Mouse (Mus musculus): ENCODE measurements at regions not wholly inside any gene's neighbourhood (a gene's known extent, or its start where the extent isn't known, plus 50 kb on each side); places are given as distances from the start of the nearest gene placed in this dataset.

DNA sequence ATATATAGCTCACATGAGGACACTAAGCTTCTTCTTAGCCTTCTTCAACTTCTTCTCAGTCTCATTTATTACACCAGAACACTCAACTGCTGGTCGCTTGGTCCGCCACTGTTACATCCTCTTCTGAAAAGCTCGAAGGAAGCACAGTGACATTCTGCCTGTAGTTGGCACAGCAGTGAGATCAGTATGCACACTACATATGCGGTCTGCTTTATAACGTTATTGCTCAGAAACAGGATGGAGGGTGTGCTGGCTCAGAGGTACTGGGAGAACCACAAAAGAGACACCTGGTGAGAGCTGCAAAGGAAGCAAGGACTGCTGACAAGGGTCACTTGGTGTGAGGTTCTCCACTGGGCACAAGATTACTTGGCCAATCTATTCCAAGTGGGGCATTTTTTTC lies 179.5 kb downstream of the Ets1 start:
- no peak for DNase-seq (ENCODE audit: low spot score)

DNA sequence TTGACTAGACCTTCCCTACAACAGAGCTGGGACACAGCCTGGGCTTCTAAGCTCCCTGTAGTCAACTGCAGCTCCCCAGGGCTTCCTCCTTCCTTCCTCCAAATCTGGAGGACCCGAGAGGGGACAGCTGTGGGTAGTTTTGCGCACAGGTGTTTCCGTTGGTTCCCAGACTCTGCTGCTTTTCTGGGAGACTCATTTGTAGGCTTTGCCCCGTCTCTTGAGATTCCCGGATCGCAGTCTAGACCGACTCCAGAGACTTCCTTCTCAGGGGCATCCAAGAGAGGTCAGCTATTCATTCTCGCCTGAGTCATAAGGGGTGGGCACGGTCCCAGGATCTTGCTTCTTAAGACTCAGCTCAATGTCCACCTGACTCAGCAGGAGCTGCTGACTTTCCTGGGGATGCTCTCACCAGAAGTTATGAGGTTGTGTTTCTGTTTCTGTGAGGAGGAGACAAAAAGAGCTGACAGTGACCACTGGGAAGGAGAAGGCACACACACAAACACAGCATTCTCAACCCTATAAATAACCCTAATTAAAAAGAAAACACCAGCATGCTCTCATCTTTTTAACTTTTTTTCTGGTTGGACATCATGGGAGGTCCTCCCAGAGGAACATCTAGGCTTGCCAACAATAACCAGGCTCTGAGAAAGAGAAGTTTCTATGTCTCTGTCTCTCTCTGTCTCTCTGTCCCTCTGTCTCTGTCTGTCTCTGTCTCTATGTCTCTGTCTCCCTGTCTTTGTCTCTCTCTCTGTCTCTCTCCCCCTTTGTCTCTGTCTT lies 180.8 kb downstream of the Ets1 start:
- no peak for DNase-seq (ENCODE audit: low spot score)

DNA sequence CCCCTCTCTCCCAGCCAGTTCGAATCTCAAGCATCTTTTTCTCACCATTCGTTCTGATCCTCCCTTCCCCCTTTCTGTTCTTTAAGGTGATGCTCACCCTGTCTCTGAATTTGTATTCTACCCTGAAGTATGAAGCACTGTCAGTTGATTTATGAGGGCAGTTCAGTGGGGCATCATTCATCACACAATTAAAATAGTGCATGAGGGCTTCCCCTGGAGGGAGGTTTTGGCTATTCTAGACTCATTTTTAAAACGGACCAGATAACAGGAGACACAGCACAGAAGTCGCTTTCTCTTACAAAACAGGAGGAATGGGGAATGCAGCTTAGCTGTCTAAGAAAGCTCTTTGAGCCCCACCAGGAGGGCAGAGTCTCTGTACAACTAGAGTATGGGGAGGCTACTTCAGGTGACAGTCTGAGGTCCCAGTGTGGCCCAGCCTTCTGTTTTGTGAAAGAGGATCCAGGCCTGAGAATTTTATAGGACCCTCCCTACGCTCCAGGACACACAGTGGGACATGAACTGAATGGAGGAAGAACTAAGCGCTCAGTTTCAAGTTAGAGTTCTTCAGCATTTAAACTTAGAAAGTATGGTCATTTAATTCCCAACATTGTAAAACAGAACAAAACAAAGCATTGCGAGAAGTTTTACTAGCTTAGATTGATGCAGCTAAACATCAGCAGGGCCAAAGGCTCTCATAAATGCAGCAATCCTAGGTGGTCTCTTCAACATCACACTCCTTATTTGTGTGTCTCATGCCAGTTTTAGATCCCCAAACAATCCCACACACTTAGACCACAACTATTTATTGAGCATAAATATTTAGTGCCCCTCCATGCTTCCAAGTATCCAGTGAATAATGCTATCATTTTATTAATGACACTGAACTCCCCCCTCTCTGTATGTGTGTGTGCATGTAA lies 181.7 kb downstream of the Ets1 start:
- DNase-seq (ENCODE audit: low spot score): no peak

DNA sequence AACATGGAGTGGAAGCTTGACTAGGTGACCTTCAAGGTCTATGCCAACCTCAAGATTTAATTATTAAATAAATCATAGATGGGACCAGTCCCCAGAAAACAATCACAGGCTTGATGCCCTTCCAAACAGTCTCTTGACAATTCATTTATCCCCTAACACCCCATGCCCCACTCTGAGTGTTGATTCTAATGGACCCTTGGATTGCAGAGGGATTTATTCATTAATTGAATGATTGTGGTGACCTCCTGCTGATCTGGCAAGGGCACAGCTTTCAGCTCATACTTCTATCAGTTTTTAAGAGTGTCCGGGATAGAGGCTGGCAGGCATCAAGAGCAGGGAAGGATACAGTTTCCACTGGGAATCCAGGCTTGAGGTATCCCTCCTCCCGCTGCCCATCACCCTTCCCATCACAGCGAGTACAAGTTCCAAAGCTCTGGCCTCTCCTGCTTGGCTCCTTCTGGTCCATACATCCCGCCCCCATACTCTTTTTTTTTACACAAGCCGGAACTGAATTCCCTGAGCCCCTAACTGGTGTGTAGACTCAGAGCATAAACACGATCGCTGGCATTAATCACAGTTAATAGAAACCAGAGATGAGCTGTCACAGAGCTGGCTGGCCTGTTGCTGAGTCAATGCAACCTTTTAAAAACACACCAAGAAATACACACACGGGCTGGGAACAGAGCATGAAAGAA lies 187.6 kb downstream of the Ets1 start:
- DNase-seq (ENCODE audit: low spot score): no peak

DNA sequence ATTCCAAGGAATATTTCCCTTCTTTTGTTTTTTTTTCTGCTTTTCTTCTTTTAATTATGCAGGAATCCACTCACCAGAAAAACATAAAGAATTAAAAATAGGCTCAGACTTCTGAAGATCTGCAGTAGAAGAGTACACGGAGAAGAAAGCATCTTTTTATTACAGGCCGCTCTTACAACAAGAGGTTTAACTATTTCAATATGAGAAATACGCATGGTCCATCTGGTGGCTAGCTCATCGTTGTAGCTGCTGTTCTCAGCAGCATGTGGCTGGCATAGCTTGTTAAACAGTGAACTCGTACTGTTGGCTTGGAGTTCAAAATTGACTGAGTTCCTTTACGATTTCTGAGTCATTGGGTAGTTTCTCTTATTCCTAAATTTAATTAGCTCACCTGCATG lies 188.1 kb downstream of the Ets1 start:
- no peak for DNase-seq (ENCODE audit: low spot score)

DNA sequence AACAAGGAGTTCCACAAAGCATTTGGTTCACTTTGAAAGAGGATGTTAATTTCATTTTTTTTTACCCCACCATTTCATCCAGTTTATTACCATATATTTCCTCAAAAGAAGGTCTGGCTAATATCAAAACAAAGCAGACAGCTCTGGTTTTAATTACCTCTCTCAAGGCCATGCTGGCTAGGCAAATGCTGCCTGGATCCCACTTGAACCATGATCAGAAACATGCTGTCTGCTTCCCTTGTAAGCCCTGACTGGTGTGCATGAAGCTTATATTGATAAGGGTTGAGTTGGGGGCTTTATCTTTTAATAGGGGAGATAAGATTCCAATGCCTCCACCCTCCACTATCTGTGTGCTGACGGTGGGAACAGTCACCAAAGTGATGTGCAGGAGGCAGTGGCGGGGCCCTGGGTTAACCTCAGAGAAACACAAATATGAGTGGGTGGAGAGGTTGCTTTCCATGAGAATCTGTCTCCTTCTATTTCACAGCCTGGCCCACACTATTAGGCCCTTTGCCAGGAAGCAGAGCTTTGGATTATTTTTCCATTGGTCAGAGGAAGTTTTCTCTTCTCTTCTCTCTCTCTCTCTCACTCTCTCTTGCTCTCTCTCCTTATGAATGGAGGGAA lies 194.4 kb downstream of the Ets1 start:
- DNase-seq (ENCODE audit: low spot score): no peak

DNA sequence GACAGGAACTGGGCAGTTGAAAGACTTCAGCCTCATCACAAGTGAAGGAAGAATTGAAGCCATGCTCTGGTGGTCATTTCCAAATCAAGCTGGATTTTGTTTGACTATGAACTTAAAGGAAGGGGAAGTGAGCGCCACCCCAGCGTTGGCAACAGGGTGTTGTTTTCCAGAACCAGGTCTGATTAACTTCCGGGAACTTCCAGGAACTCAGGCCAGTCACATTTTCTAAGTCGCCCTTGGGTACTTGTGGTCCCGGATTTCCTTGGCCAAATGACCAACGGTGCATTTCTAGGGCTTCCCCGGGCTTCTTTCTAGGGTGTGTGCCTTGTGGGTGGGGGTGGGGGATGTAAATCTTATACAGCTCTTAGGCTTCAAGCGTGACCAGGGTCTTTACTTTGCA lies 197.4 kb downstream of the Ets1 start:
- no peak for DNase-seq (ENCODE audit: low spot score)

DNA sequence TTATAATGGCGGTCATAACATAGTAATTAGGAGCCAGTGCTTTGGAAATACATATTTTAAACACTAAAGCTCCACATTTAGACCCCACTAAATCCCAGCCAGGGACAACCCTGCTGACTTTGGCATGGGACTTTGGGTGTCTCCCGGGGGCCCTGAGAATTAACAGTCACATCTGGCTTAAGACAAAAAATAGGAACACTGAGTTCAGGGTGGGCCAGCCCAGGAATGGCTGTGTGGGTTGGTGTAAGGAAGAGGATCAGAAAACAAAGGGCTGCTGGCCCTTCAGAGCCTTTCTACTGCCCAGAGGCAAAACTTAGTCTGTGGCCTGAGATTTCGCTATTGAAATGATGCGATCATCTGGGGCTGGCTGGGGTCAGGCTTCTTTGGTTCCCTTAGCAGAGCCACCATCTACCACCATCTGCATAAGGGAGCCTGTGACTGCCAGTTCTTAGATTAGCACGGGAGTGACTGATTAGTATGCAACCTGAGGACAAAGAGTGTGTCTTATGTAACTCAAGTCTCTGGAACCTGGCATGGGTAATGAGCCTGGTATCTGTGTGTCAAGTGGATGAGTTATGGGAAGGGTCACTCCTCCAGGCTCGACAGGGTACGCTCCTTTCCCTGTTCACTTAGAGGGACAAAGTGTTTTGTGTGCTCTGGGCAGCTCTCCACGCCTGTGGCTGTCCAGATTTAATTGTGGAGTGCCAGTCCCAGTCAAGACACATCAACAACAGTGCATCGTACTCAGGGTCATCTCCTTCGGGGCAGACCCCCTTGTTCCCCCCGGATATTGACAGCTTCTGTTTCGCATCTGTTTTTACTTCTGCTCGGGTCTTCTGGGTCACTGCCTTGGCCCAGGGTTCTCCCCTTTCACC lies 199.0 kb downstream of the Ets1 start:
- no peak for DNase-seq (ENCODE audit: low spot score)

DNA sequence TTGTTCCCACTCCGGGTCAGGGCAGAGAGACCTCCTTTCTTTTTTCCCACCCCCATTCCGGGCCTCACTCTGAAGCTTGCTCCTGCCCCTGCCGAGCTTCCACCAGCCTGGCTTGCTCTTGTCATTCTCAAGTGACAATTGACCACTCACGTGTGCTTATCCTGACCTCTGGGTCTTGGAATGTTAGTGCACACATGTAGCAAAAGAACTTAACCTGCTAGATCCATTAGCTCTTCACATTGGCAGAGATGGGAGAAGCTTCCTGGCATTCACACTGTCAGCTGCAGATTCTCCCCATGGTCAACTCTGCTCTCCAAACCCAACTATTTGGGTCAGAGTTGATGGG lies 199.6 kb downstream of the Ets1 start:
- DNase-seq (ENCODE audit: low spot score): no peak

DNA sequence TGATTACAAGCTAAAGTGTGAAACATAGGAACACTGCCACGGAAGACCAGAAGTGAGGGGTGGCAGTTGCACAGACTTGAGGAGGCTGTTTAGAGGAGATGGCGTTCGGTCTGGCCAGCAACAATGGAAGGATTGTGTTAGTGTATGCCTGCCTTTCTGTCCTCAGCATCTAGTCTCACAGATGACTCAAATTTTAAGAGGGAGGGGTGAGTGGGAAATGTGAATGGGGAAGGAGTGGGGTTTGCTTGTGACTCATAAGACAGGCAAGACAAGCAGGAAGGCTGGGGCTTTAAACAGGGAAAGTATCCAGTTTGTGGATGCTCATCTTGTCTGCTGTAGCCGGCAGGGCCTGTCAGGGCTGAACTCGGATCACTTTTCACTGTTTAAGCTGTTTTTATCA lies 200.3 kb downstream of the Ets1 start:
- no peak for DNase-seq (ENCODE audit: low spot score)

DNA sequence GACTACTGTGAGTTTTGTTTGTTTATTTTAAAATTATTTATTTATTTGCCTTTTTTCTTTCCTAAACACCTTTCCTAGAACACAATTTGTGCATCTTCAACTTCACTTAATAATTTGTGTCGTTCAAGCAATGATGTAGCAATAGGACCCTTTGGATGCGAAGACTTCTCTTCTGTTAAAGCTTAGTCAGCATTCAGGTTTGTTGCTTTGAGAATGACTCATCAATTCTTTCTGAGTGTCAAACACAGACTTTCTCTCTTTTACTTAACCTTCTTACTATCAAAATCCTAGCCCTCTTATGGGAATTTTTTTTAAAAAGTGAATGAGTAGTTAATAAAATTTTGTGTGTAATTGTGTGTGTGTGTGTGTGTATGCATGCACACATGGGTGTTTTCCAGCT lies 211.3 kb downstream of the Ets1 start:
- DNase-seq (ENCODE audit: low spot score): no peak

DNA sequence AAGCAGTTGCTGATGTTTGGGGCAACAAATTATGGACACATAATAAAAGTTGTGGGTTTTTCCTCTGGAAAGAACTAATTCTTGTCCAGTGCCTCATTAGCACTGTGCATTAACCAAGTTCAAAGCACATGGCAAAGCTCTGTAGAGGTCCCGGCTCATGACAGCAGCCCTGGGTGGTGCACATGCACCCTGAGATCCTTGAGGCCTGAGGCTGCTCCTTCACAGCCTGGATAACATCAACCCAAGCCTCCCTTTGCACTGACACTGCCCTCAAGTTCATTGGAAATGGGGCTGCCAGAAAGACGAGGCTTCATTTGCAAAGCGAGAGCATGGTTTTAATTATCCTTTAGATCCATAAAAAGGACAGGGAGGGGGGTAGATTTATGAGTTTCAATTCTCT lies 216.3 kb downstream of the Ets1 start:
- DNase-seq (ENCODE audit: low spot score): no peak

DNA sequence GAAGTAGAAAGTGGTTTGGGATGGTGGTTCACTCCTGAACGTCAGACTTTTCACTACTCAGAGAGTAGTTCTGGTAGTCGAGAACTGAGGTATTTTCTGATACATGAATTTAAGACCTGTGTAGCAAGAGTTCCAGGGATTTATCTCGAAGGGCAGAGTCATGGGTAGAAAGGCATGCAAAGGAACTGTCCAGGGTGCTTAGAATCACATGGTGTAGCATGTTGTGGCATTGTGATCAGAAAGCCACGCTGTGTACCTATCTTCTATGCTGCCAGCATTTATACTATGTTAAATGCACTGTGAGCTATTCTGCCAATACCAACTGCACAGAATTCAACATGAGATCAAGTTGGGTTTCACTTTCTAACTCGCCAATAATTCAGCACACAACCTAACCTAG lies 227.3 kb downstream of the Ets1 start:
- no peak for DNase-seq (ENCODE audit: low spot score)

DNA sequence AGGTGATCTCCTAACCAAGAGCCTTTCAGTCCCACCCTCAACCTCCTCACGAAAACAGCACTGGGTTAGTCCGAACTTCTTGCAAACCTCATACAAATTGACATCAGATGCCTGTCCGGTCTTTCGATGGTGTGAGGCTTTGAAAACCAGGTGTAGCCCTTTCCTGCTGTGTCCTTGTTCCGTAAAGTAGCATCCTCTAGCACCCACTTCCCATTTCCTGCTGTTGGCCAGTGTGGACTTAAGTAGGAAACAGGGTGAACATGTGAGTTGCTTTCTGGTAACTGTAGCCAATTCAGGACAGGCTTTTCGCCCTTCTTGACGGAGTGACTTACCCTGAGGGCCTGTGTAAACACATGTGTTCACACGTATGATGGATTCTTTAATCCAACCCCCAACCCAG lies 232.9 kb downstream of the Ets1 start:
- no peak for DNase-seq (ENCODE audit: low spot score)

DNA sequence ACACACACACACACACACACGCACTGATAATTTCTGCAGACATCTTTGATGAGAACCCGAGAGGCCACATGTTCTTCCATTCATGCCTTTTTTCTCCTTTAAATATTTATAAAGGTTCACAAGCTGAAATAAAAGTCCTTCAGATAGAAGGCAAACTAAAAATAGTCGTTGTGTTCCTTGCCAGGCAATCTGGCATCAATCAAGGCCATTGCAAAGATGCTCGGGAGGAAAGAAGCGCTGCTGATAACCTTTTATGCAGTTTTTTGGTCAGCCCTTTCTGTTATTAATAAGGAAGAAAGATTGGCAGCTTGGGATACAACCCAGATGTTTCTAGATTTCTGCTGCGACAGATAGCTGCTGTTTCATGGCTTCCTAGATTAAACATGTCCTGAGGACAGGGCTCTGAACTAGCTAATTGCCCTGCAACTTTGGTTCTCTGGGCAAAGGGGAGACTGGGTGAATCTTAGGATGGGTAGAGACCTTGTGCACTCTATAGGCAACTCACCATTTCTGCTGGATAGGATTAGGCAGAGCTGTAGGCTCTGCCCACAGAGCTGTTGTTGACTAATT lies 238.4 kb downstream of the Ets1 start:
- DNase-seq (ENCODE audit: low spot score): no peak

DNA sequence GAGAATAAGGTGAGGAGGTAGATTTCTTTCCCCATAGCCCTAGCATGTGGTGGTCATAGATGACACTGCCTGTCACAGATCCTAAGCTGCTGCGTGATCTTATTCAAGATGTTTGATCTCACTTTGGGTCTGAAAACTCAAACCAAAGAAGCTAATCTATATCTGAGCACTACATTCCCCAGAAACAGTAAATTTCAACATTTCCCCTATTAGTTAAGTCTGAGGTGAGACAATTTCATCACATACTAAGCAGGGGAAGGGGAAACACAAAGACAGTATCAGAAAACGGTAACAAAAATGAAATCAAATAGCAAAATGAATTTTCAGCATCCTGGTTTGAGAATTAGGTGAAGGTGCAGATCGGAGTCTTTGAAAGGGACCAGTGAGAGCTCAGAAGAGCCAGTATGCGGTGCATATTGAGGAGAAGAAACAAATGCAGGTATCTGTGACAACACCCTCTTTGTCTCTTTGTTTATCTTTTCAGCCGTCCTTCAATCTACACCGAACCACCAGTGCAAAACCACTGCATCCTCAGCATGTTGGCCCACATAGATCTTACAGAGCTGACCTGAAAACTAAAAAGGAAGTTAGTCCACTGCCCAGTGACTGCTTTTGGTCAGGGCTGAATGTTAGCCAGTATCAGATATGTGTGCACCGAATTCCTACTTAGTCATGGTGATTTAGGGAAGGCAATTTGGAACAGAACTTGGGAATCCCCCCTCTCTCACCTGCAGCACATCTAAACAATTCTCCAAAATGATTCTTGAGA lies 247.0 kb downstream of the Ets1 start:
- DNase-seq (ENCODE audit: low spot score): no peak

DNA sequence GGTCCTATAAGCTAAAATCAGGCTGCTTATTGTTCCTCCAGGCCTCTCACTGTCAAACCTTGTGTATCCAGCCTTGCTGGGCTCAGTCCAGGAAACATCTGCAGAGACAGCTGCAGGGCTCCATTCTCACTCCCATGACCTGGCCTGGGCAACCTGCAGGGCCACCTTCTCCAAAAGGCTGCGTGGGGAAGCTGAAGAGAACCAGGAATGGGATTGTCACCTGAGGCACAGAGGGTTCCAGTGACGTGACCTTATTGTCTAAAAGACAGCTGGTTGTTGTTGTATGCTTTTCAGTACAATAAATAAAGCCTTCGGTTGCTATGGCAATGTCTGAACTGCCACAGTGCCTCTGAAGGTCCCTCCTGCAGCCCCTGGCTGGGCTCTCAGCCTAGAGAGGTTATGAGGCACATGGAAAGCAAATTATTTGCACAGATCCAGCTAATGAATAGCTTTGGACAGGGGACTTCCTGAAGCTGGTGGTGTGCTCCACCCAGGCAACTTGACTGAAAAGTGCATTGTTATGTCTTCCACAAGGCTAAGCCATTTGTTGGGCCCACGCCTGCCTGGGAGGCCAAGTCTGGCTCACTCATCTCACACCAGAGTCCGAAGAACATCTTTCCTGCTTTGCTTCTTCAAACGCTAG lies 250.1 kb downstream of the Ets1 start:
- no peak for DNase-seq (ENCODE audit: low spot score)

DNA sequence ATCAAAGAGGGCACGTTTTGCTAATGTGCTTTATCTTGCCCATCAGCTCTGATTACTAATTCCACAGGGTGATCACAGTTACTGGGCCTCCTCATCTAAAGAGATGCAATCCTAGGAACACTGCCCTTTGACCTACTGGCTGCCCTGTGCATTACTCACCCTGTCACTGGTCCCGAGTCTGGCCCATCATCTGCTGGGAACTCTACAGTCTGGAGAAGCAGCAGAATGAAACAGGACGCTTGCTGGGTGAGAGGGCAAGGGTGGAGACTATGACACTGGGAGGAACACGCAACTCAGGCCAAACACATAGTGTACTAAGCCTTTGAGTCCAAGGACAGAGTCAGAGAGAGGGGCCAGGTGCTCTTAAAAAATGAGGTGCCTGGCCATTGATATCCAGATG lies 263.8 kb downstream of the Ets1 start:
- no peak for DNase-seq (ENCODE audit: low spot score)

DNA sequence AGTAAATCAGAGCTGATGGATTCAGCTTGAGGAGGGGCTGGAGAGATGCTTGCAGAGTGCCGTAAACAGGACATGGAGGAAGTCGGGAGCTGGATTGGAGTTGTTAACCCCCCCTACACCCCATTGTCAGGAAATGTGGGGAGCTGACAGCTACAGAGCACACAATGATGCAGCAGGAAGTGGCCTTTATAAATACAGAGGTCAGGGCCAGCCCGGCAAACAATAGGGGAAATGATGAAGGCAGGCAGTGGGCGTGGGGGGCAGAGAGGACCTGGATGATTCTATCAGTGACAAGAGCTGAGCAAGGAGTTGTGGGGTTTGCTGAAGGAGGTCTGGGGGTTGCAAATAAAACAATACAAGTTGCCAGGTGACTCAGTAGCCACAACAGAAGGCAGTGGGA lies 265.3 kb downstream of the Ets1 start:
- DNase-seq (ENCODE audit: low spot score): no peak

All from layer of hippocampus, adult 9-10 months (tissue).